8 mouse cellular contexts compared by ENCODE assay signal in genomic region chrX:151169261-151169961, GRCm38 (mm10). TPM values are rescaled to one million over a fixed set of nuclear protein-coding genes. Genes with fewer than 3 reads are reported as not detected.
DNase-seq lines count a peak whose midpoint lies in the region; ATAC-seq and TF ChIP-seq lines count a peak whose summit lies in the region.

No protein-coding gene starts in this region.

- H3K27me3 ChIP-seq in embryonic facial prominence, embryonic 11.5 days (ENCODE audit: control insufficient read depth, insufficient read depth, low read length) = no peaks in the 10 kb centered on the region
- no peaks in the 10 kb centered on the region for H3K27me3 ChIP-seq in kidney, adult 2 months (replicated peaks; ENCODE audit: control insufficient read depth, insufficient read depth, low read length)
- peaks cover 13% of the 10 kb centered on the region; the same call in 1 of the 2 replicates for H3K27me3 ChIP-seq in limb, embryonic 12.5 days
- no peaks in the 10 kb centered on the region for H3K27me3 ChIP-seq in myocyte (ENCODE audit: control insufficient read depth, insufficient read depth, insufficient read length)

- no peaks in the 10 kb centered on the region for H3K79me2 ChIP-seq in myocyte (ENCODE audit: control insufficient read depth, insufficient read depth)

- peak overlapping the region; percentile 30 for H3K9ac ChIP-seq in embryonic facial prominence, embryonic 11.5 days (replicated peaks; ENCODE audit: low read length)
- H3K9ac ChIP-seq in limb, embryonic 12.5 days (replicated peaks) = peak overlapping the region; percentile 55

- peak overlapping the region; percentile 61 for H3K4me3 ChIP-seq in lung, adult 2 months (replicated peaks; ENCODE audit: extremely low read depth, low read depth, low read length)
- peak overlapping the region; percentile 40 for H3K4me3 ChIP-seq in embryonic facial prominence, embryonic 11.5 days (ENCODE audit: low read depth, low read length)
- H3K4me3 ChIP-seq in kidney, adult 2 months (ENCODE audit: insufficient read depth, low read depth, low read length) = peak overlapping the region; percentile 83
- H3K4me3 ChIP-seq in limb, embryonic 12.5 days (replicated peaks) = peak overlapping the region; percentile 48
- H3K4me3 ChIP-seq in myocyte = peak overlapping the region; percentile 6

- no peak for TF ChIP-seq CTCF in lung, adult 2 months (IDR thresholded peaks at IDR 0.05; ENCODE audit: insufficient read depth, low read length)
- TF ChIP-seq CTCF in kidney, adult 2 months (conservative IDR thresholded peaks at IDR 0.05; ENCODE audit: insufficient read depth, insufficient read length, low read depth, low read length) = no peak

- no peaks in the 10 kb centered on the region for H3K36me3 ChIP-seq in embryonic facial prominence, embryonic 11.5 days (replicated peaks; ENCODE audit: control insufficient read depth, insufficient read depth, low read depth, low read length)
- no peaks in the 10 kb centered on the region for H3K36me3 ChIP-seq in kidney, adult 2 months (ENCODE audit: control insufficient read depth, insufficient read depth, low read length)
- H3K36me3 ChIP-seq in limb, embryonic 12.5 days = no peaks in the 10 kb centered on the region
- H3K36me3 ChIP-seq in myocyte (ENCODE audit: control insufficient read depth, insufficient read depth) = no peaks in the 10 kb centered on the region

- H3K4me1 ChIP-seq in lung, adult 2 months (ENCODE audit: control insufficient read depth, insufficient read depth, low read length) = no peaks in the 10 kb centered on the region
- no peaks in the 10 kb centered on the region for H3K4me1 ChIP-seq in embryonic facial prominence, embryonic 11.5 days (ENCODE audit: control insufficient read depth, insufficient read depth, low read length)
- no peaks in the 10 kb centered on the region for H3K4me1 ChIP-seq in kidney, adult 2 months (ENCODE audit: control insufficient read depth, insufficient read depth, low read length)
- no peaks in the 10 kb centered on the region for H3K4me1 ChIP-seq in limb, embryonic 12.5 days (replicated peaks)

- WGBS in lung, adult 2 months = 22% methylated on average over 56 of the region's 58 CpGs
- WGBS in embryonic facial prominence, embryonic 11.5 days = 12% methylated on average over 41 of the region's 58 CpGs
- 1% methylated on average over 45 of the region's 58 CpGs for WGBS in kidney, adult 2 months
- 17% methylated on average over 43 of the region's 58 CpGs for WGBS in limb, embryonic 12.5 days

- peak overlapping the region; percentile 60; the same call in 1 of the 2 replicates for H3K27ac ChIP-seq in embryonic facial prominence, embryonic 11.5 days (replicated peaks; ENCODE audit: low read depth, low read length)
- H3K27ac ChIP-seq in kidney, adult 2 months (ENCODE audit: insufficient read depth, low read depth, low read length) = no peak overlapping the region
- H3K27ac ChIP-seq in limb, embryonic 12.5 days = peak overlapping the region; percentile 85

- peak; percentile 94 for ATAC-seq in embryonic facial prominence, embryonic 11.5 days (replicated peaks; ENCODE audit: insufficient number of reproducible peaks, low FRiP score, low TSS enrichment, low read depth)
- peak; percentile 91 for ATAC-seq in limb, embryonic 12.5 days (ENCODE audit: insufficient number of reproducible peaks, insufficient read depth, low FRiP score, low TSS enrichment, low read depth)

- no peak overlapping the region for H3ac ChIP-seq in myocyte (ENCODE audit: control insufficient read depth, insufficient read length)

- no peak for TF ChIP-seq POLR2A in lung, adult 2 months (IDR thresholded peaks at IDR 0.05; ENCODE audit: borderline replicate concordance, extremely low read depth, low read depth, low read length)
- no peak for TF ChIP-seq POLR2A in kidney, adult 2 months (IDR thresholded peaks at IDR 0.05; ENCODE audit: low read depth, low read length)
- TF ChIP-seq POLR2A in myocyte (IDR thresholded peaks at IDR 0.05; ENCODE audit: insufficient read length, low read depth) = no peak

- peak overlapping the region; percentile 45 for H3K4me2 ChIP-seq in embryonic facial prominence, embryonic 11.5 days (ENCODE audit: low read depth, low read length)
- H3K4me2 ChIP-seq in limb, embryonic 12.5 days = peak overlapping the region; percentile 55
- H3K4me2 ChIP-seq in myocyte (ENCODE audit: low read depth) = peak overlapping the region; percentile 42

- H3K9me3 ChIP-seq in embryonic facial prominence, embryonic 11.5 days (replicated peaks; ENCODE audit: control insufficient read depth, low read length) = no peaks in the 10 kb centered on the region
- no peaks in the 10 kb centered on the region for H3K9me3 ChIP-seq in limb, embryonic 12.5 days

- DNase-seq in lung, adult 2 months = peak; percentile 4
- no peak for DNase-seq in lung, postnatal 25 days (ENCODE audit: low spot score)
- peak; percentile 90 for DNase-seq in embryonic facial prominence, embryonic 11.5 days (ENCODE audit: low spot score)
- DNase-seq in heart, adult 18-20 months = peak; percentile 20 to 28
- peak; percentile 13 for DNase-seq in kidney, adult 2 months
- DNase-seq in testis, postnatal 14 days (ENCODE audit: low spot score) = peak; percentile 83

TF ChIP-seq in myocyte, 11 proteins besides CTCF, POLR2A, EP300 and RAD21:
- TF ChIP-seq TCF12 (IDR thresholded peaks at IDR 0.05; ENCODE audit: insufficient read depth, poor library complexity, severe bottlenecking) (no peak), TCF3 (IDR thresholded peaks at IDR 0.05; ENCODE audit: insufficient read length, low read depth) (no peak), REST (IDR thresholded peaks at IDR 0.05; ENCODE audit: insufficient read depth, insufficient read length) (no peak), E2F4 (IDR thresholded peaks at IDR 0.05; ENCODE audit: insufficient read depth) (no peak), MYOG (IDR thresholded peaks at IDR 0.05; ENCODE audit: control insufficient read depth in 1 of 3, insufficient read depth in 1 of 3, insufficient read length in 2 of 3, low read depth in 2 of 3) (no peak), USF1 (IDR thresholded peaks at IDR 0.05; ENCODE audit: low read depth) (no peak), CEBPB (IDR thresholded peaks at IDR 0.05; ENCODE audit: insufficient read depth, poor library complexity, severe bottlenecking) (no peak), MYOD1 (IDR thresholded peaks at IDR 0.05; ENCODE audit: control insufficient read depth in 1 of 3, insufficient read length in 2 of 3, low read depth in 2 of 3) (no peak), MAX (IDR thresholded peaks at IDR 0.05; ENCODE audit: low read depth) (no peak), SRF (IDR thresholded peaks at IDR 0.05; ENCODE audit: control insufficient read depth, insufficient read length, low read depth) (no peak), POLR2AphosphoS2 (IDR thresholded peaks at IDR 0.05; ENCODE audit: insufficient read length, low read depth) (no peak)

RNA-seq across cellular contexts. Expression of gene Wnk3, which starts 28.5 kb away (rescaled TPM):
- polyA plus RNA-seq in lung, adult 2 months (2012; rRNA removed) = 0.19 TPM in 1 of 2 replicates, not detected in the other
- polyA plus RNA-seq in embryonic facial prominence, embryonic 11.5 days (2014; fragmentation: Nextera tagmentation; extraction: Ambion mirVana) = 7.8 and 9.6 TPM in 2 replicates
- total RNA-seq in heart, adult 18-20 months (2021) = under 1 TPM; 0.07 to 0.26 TPM
- polyA plus RNA-seq in kidney, adult 2 months (2012; rRNA removed) = 0.14 and 0.30 TPM in 2 replicates
- polyA plus RNA-seq in limb, embryonic 12.5 days (2016; fragmentation: Nextera tagmentation; extraction: Ambion mirVana) = 5.3 and 6.4 TPM in 2 replicates
- 0.05 TPM for polyA plus RNA-seq in myocyte (2012; fragmentation: generic; extraction: Trizol)

Comparison
In these comparisons a context has a peak if more than half of its experiments do, and no peak if none do; other contexts are left out.
1. H3K4me3 ChIP-seq: peak in every context shown above with its lines; median percentile 83 in kidney, adult 2 months; 61 in lung, adult 2 months; 48 in limb, embryonic 12.5 days; 40 in embryonic facial prominence, embryonic 11.5 days; 6 in myocyte.